Mouse (Mus musculus) kidney, adult 2 months (tissue): ENCODE measurements around the gene Cryzl1.

ENCODE experiments used
- CTCF ChIP-seq: fragments of 200-500 bp; conservative IDR thresholded peaks from 2 replicates; pipeline ENCODE4 v1.5.1; 2011; ENCODE audit warnings: low read depth, mild to moderate bottlenecking, control low read depth, low read length, moderate library complexity, mixed read lengths; ENCODE audit not compliant: insufficient read depth, insufficient read length
- POLR2A ChIP-seq: fragments of 200-500 bp; IDR thresholded peaks from one replicate; pipeline ENCODE4 v1.6.1; 2011; ENCODE audit warnings: low read depth, low read length, control low read depth

DNA sequence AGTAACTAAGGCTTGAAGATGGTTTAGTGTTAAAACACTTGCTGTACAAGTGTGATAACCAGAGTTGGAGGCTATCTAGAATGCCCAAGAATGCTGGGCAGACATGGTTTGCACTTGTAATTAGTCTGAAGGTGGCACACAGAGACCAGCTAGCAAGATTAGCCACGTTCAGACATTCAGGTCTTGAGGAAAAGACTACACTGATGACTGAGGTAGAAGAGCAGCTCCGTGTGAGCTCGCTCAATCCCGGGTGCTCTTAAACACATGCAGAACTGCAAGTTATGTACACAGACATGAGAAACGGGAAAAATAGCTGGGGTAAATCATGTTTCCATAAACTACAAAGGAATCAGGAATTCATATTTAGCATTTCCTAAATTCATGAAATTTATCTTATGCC is 48.1 kb downstream of the Cryzl1 start:
- TF ChIP-seq CTCF: no peak
- no peak for TF ChIP-seq POLR2A
